Mouse (Mus musculus) limb, embryonic 14.5 days (tissue): Measurements from ENCODE around the gene Myl6. TPM values are rescaled to one million over a fixed set of nuclear protein-coding genes. Genes with fewer than 3 reads are reported as not detected.
"Not testable (repeated sequence)": the region's sequence is repeated elsewhere in the genome, so short reads cannot be mapped to it uniquely, and the experiment has no call there.

Source experiments
- ATAC-seq: fragments of 200-750 bp; cut with Nextera tagmentation; 2 replicates; pipeline ENCODE4 v1.8.0; 2017; ENCODE audit warnings: low read depth, moderate number of reproducible peaks, moderate TSS enrichment; ENCODE audit not compliant: low FRiP score
- DNase-seq: peaks from one replicate; pipeline ENCODE4 v3.0.0-alpha.2; 2015; ENCODE audit warnings: low spot score
- H3K27ac ChIP-seq: fragments of 300-500 bp; sonication (generic); replicated peaks from 2 replicates; pipeline ENCODE4 v1.5.1; 2014; ENCODE audit warnings: low read depth, mild to moderate bottlenecking, low read length, moderate library complexity, mixed read lengths
- H3K27me3 ChIP-seq: fragments of 300-500 bp; sonication (generic); 2 replicates; pipeline ENCODE4 v1.6.1; 2014; ENCODE audit warnings: low read length, mixed read lengths; ENCODE audit not compliant: control insufficient read depth, insufficient read depth
- H3K36me3 ChIP-seq: fragments of 300-500 bp; sonication (generic); 2 replicates; pipeline ENCODE4 v1.6.1; 2014; ENCODE audit warnings: mild to moderate bottlenecking, low read length, moderate library complexity, mixed read lengths; ENCODE audit not compliant: control insufficient read depth, insufficient read depth
- H3K4me1 ChIP-seq: fragments of 300-500 bp; sonication (generic); 2 replicates; pipeline ENCODE4 v1.6.1; 2014; ENCODE audit warnings: antibody characterized with exemption, low read length, mixed read lengths; ENCODE audit not compliant: control insufficient read depth, insufficient read depth
- H3K4me2 ChIP-seq: fragments of 300-500 bp; sonication (generic); replicated peaks from 2 replicates; pipeline ENCODE4 v1.6.1; 2014; ENCODE audit warnings: low read depth, mild to moderate bottlenecking, low read length, moderate library complexity; ENCODE audit not compliant: severe bottlenecking
- H3K4me3 ChIP-seq: fragments of 300-500 bp; sonication (generic); replicated peaks from 2 replicates; pipeline ENCODE4 v1.5.1; 2014; ENCODE audit warnings: low read length
- H3K9ac ChIP-seq: fragments of 300-500 bp; sonication (generic); 2 replicates; pipeline ENCODE4 v1.6.1; 2014; ENCODE audit warnings: mild to moderate bottlenecking, low read depth, low read length, moderate library complexity; ENCODE audit not compliant: severe bottlenecking
- H3K9me3 ChIP-seq: fragments of 300-500 bp; sonication (generic); 2 replicates; pipeline ENCODE4 v1.6.1; 2016; ENCODE audit warnings: low read length; ENCODE audit not compliant: control insufficient read depth
- POLR2A ChIP-seq: fragments of 200-500 bp; IDR thresholded peaks from 2 replicates; pipeline ENCODE4 v1.8.0; 2012; ENCODE audit warnings: inconsistent platforms, mild to moderate bottlenecking, moderate library complexity, borderline replicate concordance; ENCODE audit not compliant: insufficient read depth, insufficient read length; ENCODE audit errors: extremely low read depth
- WGBS: fragments of 180-500 bp; shearing (Covaris S2); extraction: QIAGEN DNeasy Blood & Tissue Kit; methylation state at CpG from one replicate; pipeline ENCODE4 v1.1.7; 2014; 5-methylcytosine and 5-hydroxymethylcytosine counted together
- polyA plus RNA-seq, 2 experiments: library from polyadenylated mRNA; depleted of rRNA in 1 of 2; stranded (reverse) in 1 of 2; unstranded in 1 of 2; fragments of >200 nt; fragmentation: Nextera tagmentation in 1 of 2; extraction: Ambion mirVana in 1 of 2; gene quantifications; 2 replicates each; pipeline versions ENCODE4 v1.2.1 to v1.2.3; 2012 to 2014

Gene Myl6
- polyA plus RNA-seq, 2 experiments: 1,105 to 1,623 TPM

DNA sequence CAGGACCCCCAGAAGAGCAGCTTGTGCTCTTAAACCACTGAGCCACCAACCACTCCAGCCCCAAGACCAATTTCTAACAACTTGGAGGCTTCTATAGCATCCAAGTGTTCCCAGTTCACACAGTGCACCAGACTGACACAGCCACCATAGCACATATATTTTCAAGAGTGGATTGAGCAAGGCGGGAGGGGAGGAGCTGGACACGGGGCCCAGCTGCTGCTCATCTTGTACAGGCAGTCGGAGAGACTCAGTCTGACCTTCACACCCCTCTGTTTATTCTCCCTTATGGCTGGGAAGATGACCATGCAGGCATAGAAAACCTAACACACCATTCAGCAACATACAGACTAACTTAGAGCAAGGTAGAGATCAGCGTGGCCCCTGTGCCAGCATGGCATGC lies 15.9 kb upstream of the Myl6 start:
- no peak for DNase-seq
- no peak overlapping the region for H3K9ac ChIP-seq
- no peaks in the 10 kb centered on the region for H3K27me3 ChIP-seq
- 86% methylated on average over 4 of the region's 4 CpGs for WGBS
- H3K36me3 ChIP-seq: peaks cover 43% of the 10 kb centered on the region
- no peak overlapping the region for H3K27ac ChIP-seq
- TF ChIP-seq POLR2A: no peak
- H3K4me3 ChIP-seq: no peak overlapping the region
- H3K4me2 ChIP-seq: no peak overlapping the region
- no peaks in the 10 kb centered on the region for H3K4me1 ChIP-seq
- no peaks in the 10 kb centered on the region for H3K9me3 ChIP-seq
- no peak for ATAC-seq

DNA sequence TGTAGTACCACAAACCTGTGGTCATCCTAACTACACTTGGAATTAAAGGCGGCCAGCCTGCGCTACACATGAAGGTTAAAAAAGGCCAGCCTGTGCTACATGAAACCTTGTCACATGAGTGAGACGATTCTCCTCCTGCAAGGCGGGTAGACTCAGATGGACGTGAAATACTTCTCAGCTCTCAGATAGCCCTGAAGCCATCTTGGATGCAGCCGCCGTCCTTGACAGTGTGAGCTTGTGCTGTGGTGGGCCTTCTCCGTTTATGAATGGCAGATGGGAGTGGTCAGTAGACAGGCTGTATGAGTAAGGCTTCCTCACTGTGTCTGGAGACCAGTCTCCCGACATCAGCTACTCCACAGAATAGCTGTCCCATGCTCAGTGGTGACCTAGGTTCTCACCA lies 15.3 kb upstream of the Myl6 start:
- no peak overlapping the region for H3K4me2 ChIP-seq

DNA sequence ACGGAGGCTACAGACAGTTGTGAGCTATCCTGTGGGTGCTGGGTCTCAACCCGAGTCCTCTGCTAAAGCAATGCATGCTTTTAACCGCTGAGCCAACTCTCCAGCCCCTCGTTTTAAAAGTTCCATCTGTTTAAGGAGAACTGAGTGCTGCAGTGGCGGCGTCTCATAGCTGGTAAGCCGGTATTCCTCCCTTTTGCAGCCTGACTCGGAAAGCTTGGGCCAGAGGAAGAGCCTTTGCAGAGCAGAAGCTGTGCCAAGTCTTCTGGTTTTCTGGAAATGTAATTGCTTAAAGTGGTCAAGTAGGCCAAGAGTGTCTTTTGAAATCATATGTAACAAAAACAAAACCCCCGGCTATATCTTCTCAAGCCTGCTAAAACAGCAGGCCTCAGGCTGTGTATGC lies 14.3 kb upstream of the Myl6 start:
- no peak overlapping the region for H3K4me3 ChIP-seq
- no peak overlapping the region for H3K27ac ChIP-seq
- H3K27me3 ChIP-seq: no peaks in the 10 kb centered on the region
- H3K9me3 ChIP-seq: no peaks in the 10 kb centered on the region
- 66% methylated on average over 9 of the region's 9 CpGs for WGBS
- TF ChIP-seq POLR2A: no peak
- H3K36me3 ChIP-seq: peaks cover 33% of the 10 kb centered on the region
- no peak overlapping the region for H3K4me2 ChIP-seq
- no peak for ATAC-seq
- DNase-seq: no peak
- H3K9ac ChIP-seq: no peak overlapping the region
- no peaks in the 10 kb centered on the region for H3K4me1 ChIP-seq

More for the DNA sequence above, 15.3 kb upstream of the Myl6 start:
- H3K9ac ChIP-seq: no peak overlapping the region
- no peak for TF ChIP-seq POLR2A
- H3K4me3 ChIP-seq: no peak overlapping the region
- no peak for DNase-seq
- WGBS: 89% methylated on average over 9 of the region's 9 CpGs
- no peak for ATAC-seq
- H3K4me1 ChIP-seq: no peaks in the 10 kb centered on the region
- no peaks in the 10 kb centered on the region for H3K27me3 ChIP-seq
- H3K9me3 ChIP-seq: no peaks in the 10 kb centered on the region
- H3K27ac ChIP-seq: no peak overlapping the region
- H3K36me3 ChIP-seq: peaks cover 41% of the 10 kb centered on the region

DNA sequence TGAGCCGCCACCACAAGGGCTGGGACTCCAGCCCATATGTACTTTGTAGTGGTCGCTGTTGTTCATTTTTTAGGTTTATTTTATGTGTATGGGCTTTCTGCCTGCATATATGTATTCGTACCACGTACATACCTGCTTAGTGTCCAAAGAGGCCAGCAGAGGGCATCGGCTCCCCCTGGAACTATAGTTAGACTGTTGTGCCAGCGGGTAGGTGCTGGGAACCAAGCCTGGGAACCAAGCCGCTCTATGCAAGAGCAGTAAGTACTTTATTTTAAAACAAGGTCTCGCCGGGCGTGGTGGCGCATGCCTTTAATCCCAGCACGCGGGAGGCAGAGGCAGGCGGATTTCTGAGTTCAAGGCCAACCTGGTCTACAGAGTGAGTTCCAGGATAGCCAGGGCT lies 12.0 kb upstream of the Myl6 start:
- no peak for DNase-seq
- Histone ChIP-seq H3K4me2 (no peak overlapping the region), H3K36me3 (peaks cover 17% of the 10 kb centered on the region; the same call in 1 of the 2 replicates), H3K27ac (no peak overlapping the region), H3K9ac (no peak overlapping the region), H3K9me3 (no peaks in the 10 kb centered on the region), H3K4me3 (no peak overlapping the region), H3K4me1 (no peaks in the 10 kb centered on the region), H3K27me3 (no peaks in the 10 kb centered on the region)
- no peak for TF ChIP-seq POLR2A
- ATAC-seq: no peak
- 93% methylated on average over 14 of the region's 14 CpGs for WGBS

DNA sequence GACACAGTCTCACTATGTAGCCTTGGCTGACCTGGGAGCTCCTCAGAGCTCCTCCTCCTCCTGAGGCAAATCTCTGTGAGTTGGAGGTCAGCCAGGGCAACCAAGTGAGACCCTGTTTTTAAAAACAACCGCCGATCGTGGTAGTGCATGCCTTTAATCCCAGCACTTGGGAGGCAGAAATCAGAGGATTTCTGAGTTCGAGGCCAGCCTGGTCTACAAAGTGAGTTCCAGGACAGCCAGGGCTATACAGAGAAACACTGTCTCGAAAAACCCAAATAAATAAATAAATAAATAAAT lies 11.4 kb upstream of the Myl6 start:
- not testable (repeated sequence) for H3K27me3 ChIP-seq, H3K27ac ChIP-seq, DNase-seq, H3K4me3 ChIP-seq, H3K9ac ChIP-seq, H3K9me3 ChIP-seq, H3K4me1 ChIP-seq, ATAC-seq, H3K4me2 ChIP-seq
- peaks cover 12% of the 10 kb centered on the region; the same call in 1 of the 2 replicates for H3K36me3 ChIP-seq
- 80% methylated on average over 5 of the region's 5 CpGs for WGBS

DNA sequence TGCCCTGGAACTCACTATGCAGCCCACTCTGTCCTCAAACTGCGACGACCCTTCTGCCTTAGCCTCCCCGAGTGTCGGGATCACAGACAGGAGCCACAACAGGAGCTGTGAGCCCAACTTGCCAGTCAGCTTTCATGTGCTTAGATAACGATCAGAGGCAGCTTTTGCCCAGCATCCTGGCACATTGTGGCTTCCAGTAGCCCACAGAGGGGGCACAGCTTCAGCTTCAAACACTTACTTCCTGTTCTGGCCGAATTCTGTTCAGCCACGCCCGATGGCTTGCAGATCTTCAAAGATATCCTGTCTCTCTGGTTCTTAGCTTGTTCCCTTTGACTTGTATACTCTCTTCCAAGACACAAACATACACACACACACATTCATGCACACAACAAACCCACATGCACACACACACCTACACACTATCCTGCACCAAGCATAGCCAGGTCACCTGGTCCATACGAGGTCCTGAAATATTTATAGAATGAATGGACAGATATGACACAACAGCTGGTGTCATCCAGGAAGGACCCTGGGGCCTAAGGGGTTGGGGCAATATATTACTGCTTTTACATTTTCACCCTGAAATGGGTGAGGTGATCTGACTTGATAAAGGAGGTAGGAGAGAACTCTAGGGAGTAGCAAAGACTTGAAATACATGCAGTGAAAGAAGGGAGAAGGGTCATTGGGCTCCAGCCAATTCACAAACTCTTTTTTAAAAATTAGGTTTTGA lies 10.9 kb upstream of the Myl6 start:
- H3K27me3 ChIP-seq: no peaks in the 10 kb centered on the region
- no peak for TF ChIP-seq POLR2A
- no peak overlapping the region for H3K27ac ChIP-seq
- H3K4me1 ChIP-seq: no peaks in the 10 kb centered on the region
- no peak for ATAC-seq
- H3K9me3 ChIP-seq: no peaks in the 10 kb centered on the region
- peaks cover 7% of the 10 kb centered on the region; the same call in 1 of the 2 replicates for H3K36me3 ChIP-seq
- H3K4me2 ChIP-seq: no peak overlapping the region
- no peak overlapping the region for H3K4me3 ChIP-seq
- H3K9ac ChIP-seq: no peak overlapping the region
- 70% methylated on average over 9 of the region's 9 CpGs for WGBS
- DNase-seq: no peak
